Mouse (Mus musculus) CD4-positive, CD25-positive, alpha-beta regulatory T cell, adult 4 months (primary cell): ENCODE results near the gene Asic1. TPM values are rescaled to one million over a fixed set of nuclear protein-coding genes. Genes with fewer than 3 reads are reported as not detected.
A peak's percentile ranks its signal among the peaks of the same experiment; 100 is the strongest.

Experiments
- ATAC-seq: one replicate; pipeline ENCODE4 v1.8.0; 2017
- polyA plus RNA-seq, 2 experiments: library from polyadenylated mRNA; unstranded; fragments of 100-300 nt; shearing (Covaris generic); gene quantifications; one replicate each; pipeline ENCODE4 v1.2.1; 2017

The Asic1 gene
- polyA plus RNA-seq, result under 1 TPM in 1 of 2 experiments, not detected in 1; 0.52 TPM

DNA sequence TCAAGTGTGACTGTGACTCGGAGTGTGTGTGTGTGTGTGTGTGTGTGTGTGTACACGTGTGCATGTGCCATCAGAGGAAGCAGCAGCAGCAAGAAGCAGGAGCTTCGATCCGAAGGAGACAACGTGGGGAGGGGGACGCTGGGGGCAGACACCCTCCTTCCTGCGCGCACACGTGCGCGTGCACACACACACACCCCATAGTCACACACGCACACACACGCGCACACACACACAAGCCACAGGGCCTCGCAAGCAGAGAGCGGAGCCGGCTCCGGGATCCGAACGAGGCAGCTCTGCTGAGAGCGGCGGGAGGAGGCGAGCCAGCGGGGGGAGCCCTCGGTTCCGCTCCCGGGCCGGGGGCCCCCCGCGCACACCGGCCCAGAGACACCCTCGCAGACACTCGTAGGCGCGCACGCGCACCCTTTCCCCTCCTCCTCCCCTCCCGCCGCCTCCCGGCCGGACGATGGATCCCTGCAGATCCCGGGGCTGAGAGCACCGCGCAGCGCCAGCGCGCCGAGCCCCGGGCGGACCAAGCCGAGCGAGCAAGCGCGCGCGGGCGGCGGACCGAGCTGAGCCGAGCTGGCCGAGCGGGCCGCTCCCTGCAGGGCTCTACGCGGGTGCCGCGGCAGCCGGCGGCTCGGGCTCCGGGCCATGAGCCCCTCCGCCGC is at the start of gene Asic1:
Gene Asic1 (plus strand): TSS at position 215 of the 668 bp plus-strand sequence.
- ATAC-seq, result no peak

DNA sequence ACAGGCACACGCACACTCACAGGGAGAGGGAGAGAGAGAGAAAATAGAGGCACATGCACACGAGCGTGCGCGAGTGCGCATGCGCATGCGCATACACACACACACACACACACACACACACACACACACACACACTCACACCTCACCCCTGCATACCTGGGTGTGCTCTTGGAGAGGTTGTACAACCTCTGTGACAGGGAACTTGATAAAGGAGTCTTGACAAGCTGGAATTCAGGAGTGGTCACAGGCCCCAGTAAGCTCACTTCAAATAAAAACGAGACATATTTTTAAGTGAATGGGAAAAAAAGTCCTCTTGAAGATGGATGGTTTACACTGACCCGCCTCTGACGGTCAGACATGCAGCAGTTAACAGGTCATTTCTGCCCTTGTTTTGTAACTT is 48.1 kb upstream of the Asic1 start:
- no peak for ATAC-seq

DNA sequence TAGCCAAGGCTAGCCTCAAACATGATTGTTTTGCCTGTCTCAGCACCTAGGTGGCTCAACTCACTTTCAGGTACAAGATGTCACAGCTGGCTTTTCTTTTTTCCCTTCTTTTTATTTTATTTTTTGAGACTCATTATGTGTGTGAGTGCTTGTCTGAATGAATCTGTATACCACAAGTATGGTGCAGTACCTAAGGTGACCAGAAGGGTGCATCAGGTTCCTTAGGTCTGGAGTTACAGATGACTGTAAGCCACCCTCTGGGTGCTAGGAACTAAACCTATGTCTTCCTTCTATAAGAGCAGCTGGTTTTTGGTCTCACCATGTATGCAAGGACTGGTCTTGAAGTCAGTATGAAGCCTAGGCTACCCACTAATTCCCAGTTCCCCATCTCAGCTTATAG is 38.5 kb upstream of the Asic1 start:
- ATAC-seq, result no peak

DNA sequence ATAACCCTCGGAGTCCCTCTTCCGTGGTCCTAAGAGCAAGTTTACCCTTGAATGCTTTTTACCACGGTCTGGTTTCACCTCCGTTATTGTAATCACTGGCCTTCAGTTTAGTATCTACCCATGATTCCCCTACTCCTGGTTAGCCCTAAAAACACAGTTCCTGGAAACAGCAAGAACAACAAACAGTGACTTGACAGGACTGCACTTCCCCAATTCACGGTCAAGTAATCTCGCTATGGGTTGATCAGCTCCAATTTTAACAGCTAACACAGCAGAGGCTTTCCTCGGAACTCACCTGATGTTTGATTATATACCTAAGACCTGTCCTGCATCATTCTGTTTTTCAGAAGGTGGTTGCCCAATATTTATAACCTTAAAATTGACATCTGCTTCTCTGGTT is 35.5 kb upstream of the Asic1 start:
- ATAC-seq, result no peak

DNA sequence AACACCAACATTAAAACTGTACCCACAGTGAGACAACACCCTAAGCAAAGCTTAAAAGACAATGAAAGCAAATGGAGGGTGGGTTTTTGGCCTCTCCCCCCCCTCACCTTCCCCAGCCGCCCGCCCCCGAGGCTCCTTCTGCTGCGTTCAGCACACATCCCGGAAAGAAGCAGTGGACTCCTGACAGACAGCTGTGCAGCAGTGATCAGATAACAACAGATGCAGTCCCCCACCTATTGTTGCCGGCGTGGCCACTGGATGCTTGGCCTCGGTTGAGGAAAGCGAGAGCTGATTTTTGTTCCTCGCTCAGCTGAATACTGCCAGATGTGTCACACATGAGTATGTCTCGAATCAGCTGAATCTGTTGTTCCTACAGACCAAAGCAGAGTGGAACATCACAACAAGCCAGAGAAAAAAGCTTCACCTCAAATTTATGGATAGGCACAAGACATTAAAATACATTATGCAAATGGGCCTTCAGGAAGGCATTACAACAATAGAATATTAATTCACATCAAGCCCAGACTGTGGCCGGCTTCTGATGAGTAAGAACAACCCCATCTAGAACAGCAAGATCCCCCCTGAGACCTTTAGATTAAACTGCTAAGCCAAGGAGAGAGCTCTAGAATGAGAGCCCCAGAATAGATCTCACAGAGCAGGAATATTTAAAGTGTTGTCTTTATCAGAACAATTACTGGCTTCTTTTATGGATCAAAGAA is 32.6 kb upstream of the Asic1 start:
- no peak for ATAC-seq

DNA sequence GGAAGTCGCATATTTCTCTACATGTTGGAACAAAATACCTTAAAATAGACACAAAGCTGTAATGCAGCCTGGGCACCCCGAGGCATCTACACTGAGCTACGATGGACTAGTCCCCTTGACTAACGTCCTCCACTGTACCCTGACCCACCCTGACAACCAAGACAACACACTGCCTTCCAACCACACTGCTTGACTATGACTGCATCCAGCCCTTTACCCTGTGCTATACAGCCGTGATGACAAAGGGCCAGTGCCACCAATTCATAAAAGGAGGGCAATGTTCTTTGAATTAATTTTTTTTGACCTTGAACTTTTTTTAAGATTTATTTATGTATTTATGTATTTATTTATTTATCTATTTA is 32.1 kb upstream of the Asic1 start:
- ATAC-seq, result no peak

DNA sequence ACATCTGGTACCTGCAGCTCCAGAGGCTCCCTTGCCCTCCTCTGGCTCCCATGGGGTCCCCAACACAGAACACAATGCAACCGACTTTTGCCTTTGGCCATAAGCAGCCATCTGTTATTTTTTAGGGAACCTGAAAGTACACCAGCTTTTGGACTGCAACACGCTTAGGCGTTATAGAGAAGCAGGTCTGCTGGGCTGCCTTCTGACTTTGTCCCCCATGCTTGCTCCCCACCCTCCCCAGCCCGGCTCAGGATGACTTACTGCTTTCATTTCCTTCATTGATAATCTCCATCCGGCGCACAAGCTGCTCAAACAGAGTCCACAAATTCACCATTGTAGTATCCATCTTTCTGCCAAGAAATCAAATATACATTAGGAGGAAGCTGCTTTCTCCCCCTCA is 27.5 kb upstream of the Asic1 start:
- no peak for ATAC-seq

DNA sequence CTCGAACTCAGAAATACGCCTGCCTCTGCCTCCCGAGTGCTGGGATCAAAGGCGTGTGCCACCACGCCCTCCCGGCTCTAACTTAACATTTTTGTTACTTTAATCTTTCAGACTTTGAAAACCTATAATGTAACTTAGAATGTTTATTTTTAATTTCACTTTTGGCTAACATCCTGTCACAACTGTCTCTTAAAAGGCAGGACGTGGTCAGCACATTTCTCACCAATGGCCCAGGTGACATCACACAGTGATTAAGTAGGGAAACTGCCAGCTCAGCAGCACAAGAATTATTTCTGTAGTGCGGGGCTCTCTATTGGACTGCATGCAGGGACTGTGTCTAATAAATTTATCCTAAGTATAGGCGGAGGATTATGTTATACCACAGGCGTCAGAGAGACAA is 26.3 kb upstream of the Asic1 start:
- peak; percentile 87 for ATAC-seq

DNA sequence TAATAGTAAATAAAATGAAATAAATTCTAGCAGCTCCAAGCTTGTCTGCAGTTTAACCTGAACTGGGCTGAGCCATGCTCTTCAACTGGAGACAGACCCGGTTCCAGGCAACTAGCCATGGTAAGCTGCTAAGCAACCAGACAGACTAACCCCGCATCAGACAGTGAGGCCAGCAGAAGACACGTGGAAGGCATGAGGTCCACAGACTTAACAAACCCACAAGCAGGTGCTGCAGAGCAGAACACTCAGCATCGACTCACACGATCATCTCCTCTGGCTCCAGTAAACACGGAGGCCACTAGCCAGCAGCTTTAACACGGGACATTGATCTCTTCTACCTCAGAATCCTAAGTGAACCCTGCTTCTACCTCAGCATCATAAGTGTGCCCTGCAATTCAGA is 25.4 kb upstream of the Asic1 start:
- ATAC-seq, result no peak

DNA sequence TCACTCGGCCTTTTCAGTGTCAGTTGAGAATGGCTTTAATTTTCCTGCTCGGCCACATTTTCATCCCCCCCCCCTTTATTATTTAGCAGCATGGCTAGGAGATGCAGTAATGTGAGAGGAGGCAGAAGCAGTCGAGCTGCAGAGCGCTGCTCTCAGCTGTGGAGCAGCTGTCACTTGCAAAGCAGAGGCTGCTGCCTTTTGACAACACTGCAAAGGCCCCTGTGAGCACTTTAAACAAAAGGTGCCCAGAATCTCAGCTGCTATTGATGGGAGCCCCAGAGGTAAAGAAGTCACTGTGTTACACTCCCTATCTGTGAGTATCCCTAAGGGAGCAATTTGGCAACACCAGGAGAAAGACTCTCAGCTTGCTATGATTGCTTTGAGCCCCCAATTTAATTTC is 21.8 kb upstream of the Asic1 start:
- no peak for ATAC-seq

DNA sequence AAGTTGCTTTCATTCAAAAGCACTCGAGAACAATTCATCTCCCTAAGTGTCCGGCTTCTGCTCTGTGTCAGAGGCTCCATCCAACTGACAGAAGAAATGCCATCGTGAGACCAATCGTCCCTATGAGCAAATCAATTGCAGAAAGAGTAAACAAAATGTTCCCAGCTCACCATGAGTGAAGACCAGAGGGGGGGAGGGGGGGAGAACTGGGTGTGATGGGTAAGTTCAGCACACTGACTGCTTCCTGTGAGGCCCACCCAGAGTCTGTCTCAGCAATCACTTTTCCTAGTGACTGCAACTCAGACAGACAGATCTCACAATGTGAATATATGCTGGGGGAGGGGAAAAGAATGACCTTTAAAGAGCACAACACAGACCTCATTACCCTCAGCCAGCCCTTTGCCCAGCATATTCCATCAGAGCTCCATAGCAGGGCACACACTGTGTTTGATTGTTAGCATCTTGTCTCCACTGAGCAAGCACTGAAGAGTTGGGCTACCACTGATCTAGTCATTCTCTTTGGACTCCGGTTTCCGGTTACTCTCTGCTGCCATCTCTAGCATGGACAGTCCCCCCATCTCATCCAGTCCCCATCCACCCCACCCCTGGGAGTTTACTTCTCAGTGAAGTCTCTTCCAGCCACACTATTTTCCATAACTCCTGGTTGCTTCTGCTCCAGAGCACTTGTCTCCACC is 21.0 kb upstream of the Asic1 start:
- ATAC-seq, result no peak

DNA sequence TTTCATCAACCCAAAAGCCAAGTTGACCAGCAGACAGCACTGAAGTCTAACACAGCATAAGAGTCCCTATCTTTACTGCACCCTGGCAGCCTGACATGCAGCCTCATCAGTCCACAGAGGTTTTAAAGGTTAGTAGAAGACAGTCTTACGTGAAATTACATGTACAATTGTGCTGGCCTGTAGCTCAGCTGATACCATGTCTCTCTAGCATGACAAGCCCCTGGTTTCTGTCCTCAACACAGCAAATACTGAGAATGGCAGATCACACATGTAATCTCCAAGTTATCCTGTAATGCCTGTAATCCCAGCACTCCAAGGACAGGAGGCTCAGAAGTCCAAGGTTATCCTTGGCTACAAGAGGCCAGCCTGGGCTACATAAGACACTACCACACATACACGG is 19.9 kb upstream of the Asic1 start:
- no peak for ATAC-seq

DNA sequence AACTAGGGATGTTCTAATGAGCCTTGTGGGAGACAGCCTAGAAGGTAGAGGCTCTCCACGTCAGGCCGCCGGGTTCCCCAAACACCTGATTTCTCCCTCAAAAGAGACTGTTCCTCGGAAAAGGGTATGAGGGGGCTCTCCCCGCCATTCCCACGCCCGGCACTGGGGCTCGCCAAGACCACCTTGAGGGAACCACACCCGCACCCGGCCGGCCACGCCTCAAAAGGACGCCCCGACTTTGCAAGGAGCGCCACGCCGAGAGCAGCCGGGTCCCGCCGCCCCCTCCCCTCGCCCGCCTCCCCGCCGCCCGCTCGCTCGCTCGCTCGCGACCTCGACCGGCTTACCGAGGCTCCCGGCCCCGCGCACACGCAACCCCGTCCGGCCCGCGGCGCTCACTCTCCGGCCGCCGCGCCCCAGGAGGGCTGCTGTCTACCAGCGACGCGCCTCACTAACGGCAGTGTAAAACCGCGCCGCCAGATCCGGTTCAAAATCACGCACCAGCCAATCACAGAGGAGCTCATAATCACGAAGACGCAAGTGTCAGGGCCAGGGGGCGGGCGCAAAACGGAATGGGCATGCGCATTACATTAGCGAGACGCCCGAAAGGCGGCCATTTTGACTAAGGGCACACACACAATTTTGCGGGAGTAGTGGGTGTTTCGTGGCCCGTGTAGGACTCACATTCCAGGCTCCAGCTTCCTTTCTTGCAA is 18.9 kb upstream of the Asic1 start, which contains the start of gene Racgap1:
Gene Racgap1 (minus strand): TSS at position 494 of the 710 bp plus-strand sequence.
- ATAC-seq, result peak; percentile 99

DNA sequence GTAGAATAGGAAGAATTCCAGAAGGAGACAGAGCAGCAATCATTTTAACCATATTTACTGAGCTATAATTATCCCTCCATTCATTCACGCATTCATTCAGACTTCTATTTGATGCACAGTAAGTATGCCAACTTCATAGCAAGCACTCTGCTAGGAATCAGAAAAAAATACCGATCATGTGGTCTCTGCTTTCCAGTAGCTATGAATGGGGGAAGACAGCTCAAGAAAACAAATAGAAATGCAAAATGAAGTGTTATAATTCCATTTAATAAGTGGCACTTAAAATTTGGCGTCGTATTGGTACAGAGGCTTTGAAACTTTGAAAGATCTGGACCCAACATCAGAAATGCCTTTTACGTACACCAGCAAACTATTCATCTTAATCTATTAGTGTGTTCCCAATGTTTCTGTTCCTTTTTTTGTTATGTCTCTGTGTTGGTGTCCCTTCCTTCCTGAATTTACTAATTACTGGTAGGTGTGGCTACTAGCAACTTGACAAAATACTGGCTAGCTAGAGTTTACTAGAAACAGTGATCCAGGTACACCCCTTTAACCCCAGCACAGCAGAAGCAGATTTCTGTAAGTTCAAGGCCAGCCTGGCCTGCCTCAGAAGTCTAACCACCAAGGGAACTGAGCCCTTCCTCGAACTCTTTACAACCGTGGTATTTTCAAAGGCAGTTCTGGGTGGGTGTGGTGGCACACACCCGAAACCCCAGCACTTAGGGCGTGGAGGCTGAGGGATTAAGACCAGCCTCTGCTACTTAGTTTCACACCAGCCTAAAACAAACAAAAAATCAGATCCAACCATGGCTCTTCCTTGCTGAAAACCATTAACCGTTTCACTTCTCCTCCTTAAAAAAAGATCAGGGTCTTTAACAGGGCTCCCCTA is 17.9 kb upstream of the Asic1 start:
- no peak for ATAC-seq

DNA sequence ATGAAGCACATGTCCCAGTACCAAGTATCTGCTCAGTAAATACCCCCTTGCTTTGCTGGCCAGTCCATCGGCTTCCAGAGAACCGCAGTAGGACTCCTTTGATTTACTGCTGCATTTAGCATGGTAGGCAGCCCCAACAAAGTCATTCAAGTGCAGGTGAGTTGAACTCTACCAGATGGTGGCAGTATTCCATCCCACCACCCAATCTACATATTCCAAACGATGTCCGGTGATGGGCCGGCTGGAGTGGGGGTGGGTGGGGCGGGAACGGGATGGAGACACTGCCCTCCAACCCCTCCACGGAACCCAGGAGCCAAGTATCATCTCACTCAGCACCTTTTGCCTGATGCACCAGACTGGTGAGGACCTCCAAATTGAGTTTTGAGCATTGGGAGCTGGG is 16.9 kb upstream of the Asic1 start:
- ATAC-seq, result no peak

DNA sequence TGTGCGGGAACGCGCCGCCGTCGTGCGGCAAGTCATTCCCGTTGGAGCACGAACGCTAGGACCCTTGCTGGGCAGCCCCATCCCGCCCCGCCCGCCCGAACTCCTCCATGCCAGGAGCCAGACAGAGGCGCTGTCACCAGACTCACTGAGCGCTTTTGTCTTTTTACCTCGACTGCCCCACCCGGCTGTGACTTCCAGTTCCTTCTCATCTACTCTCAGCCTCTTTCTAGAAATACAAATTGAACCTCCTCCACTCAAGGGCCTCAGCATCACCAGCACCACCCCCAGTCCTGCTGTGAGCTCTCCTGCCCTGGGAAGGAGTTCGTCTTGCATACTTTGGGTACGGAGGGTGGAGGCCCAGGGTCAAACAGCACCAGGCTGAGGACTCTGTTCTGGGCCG is 16.3 kb upstream of the Asic1 start:
- no peak for ATAC-seq

DNA sequence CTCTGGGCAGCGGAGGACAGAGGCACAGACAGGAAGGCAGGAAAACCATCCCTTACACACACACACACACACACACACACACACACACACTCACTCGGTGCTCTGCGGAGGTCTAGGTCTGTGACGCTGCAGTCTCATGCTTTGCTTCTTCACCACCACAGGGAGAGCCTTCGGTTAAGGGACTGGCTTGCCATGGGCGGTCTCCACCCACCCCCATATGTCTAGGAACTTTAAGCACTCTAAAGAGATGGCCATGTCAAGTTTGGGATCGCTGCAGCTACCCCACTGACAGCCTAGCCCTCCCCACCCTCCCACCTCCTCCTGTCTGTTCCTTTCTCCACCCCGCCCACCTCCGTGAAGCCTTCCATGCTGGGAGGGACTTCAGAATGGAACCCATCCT is 14.2 kb upstream of the Asic1 start:
- no peak for ATAC-seq

DNA sequence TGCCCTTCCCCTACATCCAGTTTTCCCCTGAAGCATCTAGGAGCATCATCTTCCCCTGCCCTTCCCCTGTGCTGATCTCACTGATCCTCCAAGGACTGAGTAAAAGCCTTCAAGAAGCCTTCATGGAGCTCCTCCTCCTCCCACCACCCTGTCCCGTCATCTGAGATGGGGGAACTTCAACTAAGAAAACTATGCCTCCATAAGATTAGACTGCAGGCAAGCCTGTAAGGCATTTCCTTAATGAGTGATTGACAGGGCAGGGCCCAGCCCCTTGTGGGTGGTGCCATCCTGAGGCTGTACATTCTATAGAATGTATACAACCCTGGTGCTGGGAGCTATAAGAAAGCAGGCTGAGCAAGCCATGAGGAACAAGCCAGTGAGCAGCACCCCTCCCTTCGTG is 11.7 kb upstream of the Asic1 start:
- no peak for ATAC-seq

DNA sequence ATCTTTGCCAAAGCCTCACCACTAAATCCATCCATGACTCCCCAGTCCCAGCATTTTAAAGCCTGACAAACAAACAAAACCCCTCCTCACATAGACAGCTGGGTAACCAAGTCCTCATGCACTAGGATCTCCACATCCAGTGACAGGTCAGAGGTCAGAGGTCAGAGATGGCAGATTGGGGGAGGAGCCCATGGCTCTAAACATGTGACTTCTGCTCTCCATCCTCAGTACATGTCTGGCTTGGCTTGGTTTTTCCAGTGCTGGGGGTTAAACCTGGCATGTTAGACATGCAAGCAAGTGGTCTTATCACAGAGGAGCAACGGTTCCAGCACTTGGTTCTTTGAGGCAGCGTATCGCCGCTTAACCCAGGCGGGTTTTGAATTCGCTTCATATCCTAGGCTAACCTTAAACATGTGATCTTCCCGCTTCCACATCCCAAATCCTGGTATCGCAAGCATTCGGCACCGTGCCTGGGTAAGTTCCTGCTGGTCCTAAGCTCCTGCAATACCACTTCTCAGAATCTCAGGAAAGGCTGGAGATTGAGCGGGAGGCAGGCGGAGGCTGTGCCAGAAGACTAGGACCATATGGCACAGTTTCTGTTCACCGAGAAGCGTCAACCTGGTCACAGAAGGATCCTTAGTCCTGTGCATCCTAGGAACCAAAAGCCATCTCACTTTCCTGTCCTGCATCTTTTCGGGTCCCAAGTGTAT is 8.9 kb upstream of the Asic1 start:
- no peak for ATAC-seq

DNA sequence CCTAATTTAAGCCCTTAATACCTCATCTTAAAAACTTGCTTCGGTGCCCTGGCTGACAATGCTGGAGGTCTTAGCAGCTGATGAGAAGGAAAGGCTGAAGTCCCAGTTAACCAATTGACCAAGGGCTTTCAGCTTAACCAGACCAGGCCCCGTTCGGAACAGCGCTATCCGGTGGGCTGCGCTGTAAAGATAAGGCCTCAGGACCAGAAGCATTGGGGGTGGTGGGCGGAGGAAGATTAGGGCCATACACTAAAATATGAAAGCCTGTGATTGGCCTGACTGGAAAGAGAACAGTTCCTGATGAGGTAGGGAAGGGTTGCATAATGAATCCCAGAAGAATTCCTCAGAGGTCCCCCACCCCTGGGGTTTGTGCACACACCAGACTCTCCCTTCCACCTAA is 7.8 kb upstream of the Asic1 start:
- ATAC-seq, result no peak

DNA sequence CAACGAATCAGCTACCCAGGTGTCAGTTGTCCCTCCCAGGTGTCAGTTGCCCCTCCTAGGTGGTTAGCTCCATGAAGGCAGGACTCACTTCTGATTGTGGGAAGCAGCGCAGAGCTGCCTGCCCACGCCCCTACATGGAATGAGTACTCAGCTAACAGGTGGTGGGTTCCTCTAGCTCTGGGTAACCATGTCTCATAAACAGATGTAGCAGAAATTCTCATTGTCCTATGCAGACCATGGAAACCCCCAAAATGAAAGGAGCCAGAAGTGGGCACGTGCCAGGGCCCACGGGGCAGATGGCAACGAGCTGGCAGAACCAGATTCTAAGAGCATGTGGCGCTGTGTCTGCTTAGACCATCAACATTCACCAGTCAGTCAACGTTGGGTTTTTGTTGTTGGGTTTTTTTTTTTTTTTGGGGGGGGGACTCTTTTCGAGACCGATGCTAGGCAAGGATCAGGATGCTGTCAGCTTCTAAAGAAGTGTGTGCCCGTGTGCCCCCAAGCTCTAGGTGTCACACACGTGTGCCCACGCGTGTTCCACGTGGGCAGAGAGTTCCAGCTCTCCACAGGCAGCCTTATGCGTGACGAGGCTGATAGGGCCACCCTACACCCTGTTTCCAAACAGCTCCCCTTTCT is 6.1 kb upstream of the Asic1 start:
- no peak for ATAC-seq
